Mouse (Mus musculus) forebrain, embryonic 15.5 days (tissue): ENCODE data around the gene Gm20509. TPM values are rescaled to one million over a fixed set of nuclear protein-coding genes. Genes with fewer than 3 reads are reported as not detected.

Experiments
- ATAC-seq: fragments of 200-750 bp; cut with Nextera tagmentation; replicated peaks from 2 replicates; pipeline ENCODE4 v1.8.0; 2017; ENCODE audit warnings: mild to moderate bottlenecking, moderate TSS enrichment, moderate library complexity
- H3K27ac ChIP-seq: fragments of 300-500 bp; sonication (generic); replicated peaks from 2 replicates; pipeline ENCODE4 v1.5.1; 2015; ENCODE audit warnings: mild to moderate bottlenecking, inconsistent platforms
- H3K27me3 ChIP-seq: fragments of 300-500 bp; sonication (generic); 2 replicates; pipeline ENCODE4 v1.6.1; 2015; ENCODE audit warnings: inconsistent platforms
- H3K36me3 ChIP-seq: fragments of 300-500 bp; sonication (generic); 2 replicates; pipeline ENCODE4 v1.6.1; 2015; ENCODE audit warnings: mild to moderate bottlenecking, inconsistent platforms
- H3K4me1 ChIP-seq: fragments of 300-500 bp; sonication (generic); 2 replicates; pipeline ENCODE4 v1.6.1; 2015; ENCODE audit warnings: inconsistent platforms
- H3K4me2 ChIP-seq: fragments of 300-500 bp; sonication (generic); replicated peaks from 2 replicates; pipeline ENCODE4 v1.6.1; 2015; ENCODE audit warnings: mild to moderate bottlenecking, inconsistent platforms
- H3K4me3 ChIP-seq: fragments of 300-500 bp; sonication (generic); 2 replicates; pipeline ENCODE4 v1.5.1; 2015; ENCODE audit warnings: mild to moderate bottlenecking, inconsistent platforms
- H3K9ac ChIP-seq: fragments of 300-500 bp; sonication (generic); replicated peaks from 2 replicates; pipeline ENCODE4 v1.6.1; 2015; ENCODE audit warnings: mild to moderate bottlenecking, inconsistent platforms
- H3K9me3 ChIP-seq: fragments of 300-500 bp; sonication (generic); 2 replicates; pipeline ENCODE4 v1.6.1; 2016; ENCODE audit warnings: inconsistent platforms
- WGBS: fragments of 180-500 bp; shearing (Covaris S2); methylation state at CpG from one replicate; pipeline ENCODE4 v1.1.7; 2015; ENCODE audit warnings: mixed read lengths; 5-methylcytosine and 5-hydroxymethylcytosine counted together
- polyA plus RNA-seq: library from polyadenylated mRNA; unstranded; fragments of >200 nt; fragmentation: Nextera tagmentation; extraction: Ambion mirVana; gene quantifications from 2 replicates; pipeline ENCODE4 v1.2.1, GENCODE M21; 2015

Gene Gm20509
- polyA plus RNA-seq, 1 experiment from 2014 or later, result not detected

DNA sequence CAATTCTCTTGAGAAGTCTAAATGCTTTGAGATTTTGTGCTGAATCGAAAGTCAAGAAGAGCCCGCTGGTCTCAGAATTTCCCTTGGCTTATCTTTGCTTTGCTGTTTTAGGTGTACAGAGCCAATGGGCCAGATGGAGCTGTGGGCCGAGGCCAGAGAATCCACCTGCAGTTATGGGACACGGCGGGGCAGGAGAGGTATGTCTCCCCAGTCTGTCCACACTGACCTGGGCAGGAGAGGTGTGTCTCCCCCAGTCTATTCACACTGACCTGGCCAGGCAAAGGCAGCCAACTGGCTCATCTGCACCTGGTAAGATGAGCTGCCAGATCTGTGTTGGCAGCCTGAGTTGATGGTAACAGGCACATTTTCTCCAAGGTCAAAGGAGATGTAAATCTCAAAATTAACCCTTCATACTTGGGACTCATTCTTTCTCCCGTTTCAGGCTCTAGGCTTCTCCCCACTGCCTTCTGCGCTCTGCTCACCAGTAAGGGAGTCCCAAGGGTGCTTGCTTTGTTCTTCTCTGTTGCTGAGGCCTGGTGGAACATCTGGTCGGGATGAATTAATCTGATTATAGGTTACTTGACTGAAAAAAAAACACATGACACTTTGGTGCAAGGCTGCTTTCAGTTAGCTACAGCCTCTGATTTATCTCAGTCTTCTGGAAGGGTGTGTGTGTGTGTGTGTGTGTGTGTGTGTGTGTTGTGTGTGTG is 19.8 kb upstream of the Gm20509 start:
- H3K9me3 ChIP-seq, result no peaks in the 10 kb centered on the region
- no peak overlapping the region for H3K4me2 ChIP-seq
- H3K4me1 ChIP-seq, result no peaks in the 10 kb centered on the region
- no peaks in the 10 kb centered on the region for H3K36me3 ChIP-seq
- H3K4me3 ChIP-seq, result no peak overlapping the region
- H3K27ac ChIP-seq, result no peak overlapping the region
- WGBS, result 82% methylated on average over 8 of the region's 8 CpGs
- no peak overlapping the region for H3K9ac ChIP-seq
- no peak for ATAC-seq
- no peaks in the 10 kb centered on the region for H3K27me3 ChIP-seq

- no peaks in the 10 kb centered on the region for H3K9me3 ChIP-seq
- ATAC-seq, result no peak
Observed at GRCm38 (mm10) chr9:73083956-73084355, 18.3 kb upstream of the Gm20509 start.

DNA sequence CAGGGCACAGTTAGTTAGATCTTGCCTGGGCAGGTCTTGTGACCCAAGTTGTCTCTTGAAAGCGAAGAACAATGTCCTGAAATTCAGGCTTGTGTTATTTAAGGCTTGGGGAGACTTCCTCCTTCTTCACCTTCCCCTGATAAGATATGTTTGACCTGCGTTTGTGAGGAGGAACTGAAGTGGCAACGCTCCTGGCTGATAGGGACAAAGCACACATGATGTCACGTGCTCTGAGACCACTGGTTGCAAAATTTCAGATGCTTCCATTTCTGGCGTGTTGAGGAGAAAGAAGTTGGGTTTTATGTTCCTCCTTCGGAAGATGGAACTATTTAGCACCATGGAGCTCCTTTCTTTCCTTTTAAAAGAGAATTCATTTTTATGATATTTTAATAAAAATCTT is 16.4 kb upstream of the Gm20509 start:
- Histone ChIP-seq H3K4me1 (no peaks in the 10 kb centered on the region), H3K36me3 (no peaks in the 10 kb centered on the region), H3K27me3 (no peaks in the 10 kb centered on the region), H3K4me2 (no peak overlapping the region), H3K9ac (no peak overlapping the region), H3K4me3 (no peak overlapping the region), H3K9me3 (no peaks in the 10 kb centered on the region), H3K27ac (no peak overlapping the region)
- WGBS, result 84% methylated on average over 6 of the region's 6 CpGs
- ATAC-seq, result no peak

More at GRCm38 (mm10) chr9:73083956-73084355, 18.3 kb upstream of the Gm20509 start:
- H3K9ac ChIP-seq, result no peak overlapping the region
- no peaks in the 10 kb centered on the region for H3K27me3 ChIP-seq
- no peaks in the 10 kb centered on the region for H3K4me1 ChIP-seq
- no peak overlapping the region for H3K4me2 ChIP-seq
- no peaks in the 10 kb centered on the region for H3K36me3 ChIP-seq
- no peak overlapping the region for H3K4me3 ChIP-seq
- H3K27ac ChIP-seq, result no peak overlapping the region
- WGBS, result 77% methylated on average over 6 of the region's 6 CpGs

DNA sequence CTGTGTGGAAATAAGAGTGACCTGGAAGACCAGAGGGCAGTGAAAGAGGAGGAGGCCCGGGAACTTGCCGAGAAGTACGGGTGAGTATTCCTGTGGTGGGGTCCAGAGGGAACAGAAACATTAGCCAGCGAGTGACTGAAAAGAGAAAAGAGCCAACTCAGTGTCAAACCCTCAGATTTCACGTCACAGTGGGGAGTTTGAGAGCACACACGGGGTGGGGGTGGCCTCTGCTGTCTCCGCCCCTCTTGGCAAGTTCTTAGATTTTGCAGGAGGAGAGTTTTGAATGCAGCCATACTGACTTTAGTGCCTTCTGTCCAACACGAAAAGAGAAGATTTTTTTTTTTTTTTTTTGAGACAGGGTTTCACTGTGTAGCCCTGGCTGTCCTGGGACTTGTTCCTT is 15.1 kb upstream of the Gm20509 start:
- no peak for ATAC-seq
- Histone ChIP-seq H3K4me2 (no peak overlapping the region), H3K27me3 (no peaks in the 10 kb centered on the region), H3K27ac (no peak overlapping the region), H3K4me1 (no peaks in the 10 kb centered on the region), H3K4me3 (no peak overlapping the region), H3K9ac (no peak overlapping the region), H3K36me3 (no peaks in the 10 kb centered on the region), H3K9me3 (no peaks in the 10 kb centered on the region)
- WGBS, result 64% methylated on average over 8 of the region's 8 CpGs

DNA sequence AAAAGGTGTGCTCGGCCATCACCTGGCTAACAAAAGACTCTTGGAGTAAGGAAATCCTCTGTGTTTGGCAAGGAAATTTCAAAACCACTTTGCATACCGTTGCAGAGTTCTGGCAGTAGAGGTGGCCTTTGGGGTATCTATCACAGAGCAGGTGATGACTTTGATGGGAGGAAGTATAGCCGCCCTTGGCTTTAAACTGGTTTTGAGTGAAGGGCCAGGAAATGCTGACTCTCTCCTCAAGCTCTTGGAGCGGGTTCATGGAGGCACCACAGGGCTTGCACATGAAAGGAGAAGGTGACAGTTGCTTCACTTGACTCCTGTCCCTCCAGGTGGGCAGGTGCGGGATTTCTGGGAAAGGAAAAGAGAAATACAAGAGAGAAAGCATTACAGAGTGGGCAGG is 14.7 kb upstream of the Gm20509 start:
- 83% methylated on average over 5 of the region's 5 CpGs for WGBS
- Histone ChIP-seq H3K36me3 (no peaks in the 10 kb centered on the region), H3K9ac (no peak overlapping the region), H3K9me3 (no peaks in the 10 kb centered on the region), H3K4me2 (no peak overlapping the region), H3K27ac (no peak overlapping the region), H3K4me3 (no peak overlapping the region), H3K4me1 (no peaks in the 10 kb centered on the region), H3K27me3 (no peaks in the 10 kb centered on the region)
- no peak for ATAC-seq

DNA sequence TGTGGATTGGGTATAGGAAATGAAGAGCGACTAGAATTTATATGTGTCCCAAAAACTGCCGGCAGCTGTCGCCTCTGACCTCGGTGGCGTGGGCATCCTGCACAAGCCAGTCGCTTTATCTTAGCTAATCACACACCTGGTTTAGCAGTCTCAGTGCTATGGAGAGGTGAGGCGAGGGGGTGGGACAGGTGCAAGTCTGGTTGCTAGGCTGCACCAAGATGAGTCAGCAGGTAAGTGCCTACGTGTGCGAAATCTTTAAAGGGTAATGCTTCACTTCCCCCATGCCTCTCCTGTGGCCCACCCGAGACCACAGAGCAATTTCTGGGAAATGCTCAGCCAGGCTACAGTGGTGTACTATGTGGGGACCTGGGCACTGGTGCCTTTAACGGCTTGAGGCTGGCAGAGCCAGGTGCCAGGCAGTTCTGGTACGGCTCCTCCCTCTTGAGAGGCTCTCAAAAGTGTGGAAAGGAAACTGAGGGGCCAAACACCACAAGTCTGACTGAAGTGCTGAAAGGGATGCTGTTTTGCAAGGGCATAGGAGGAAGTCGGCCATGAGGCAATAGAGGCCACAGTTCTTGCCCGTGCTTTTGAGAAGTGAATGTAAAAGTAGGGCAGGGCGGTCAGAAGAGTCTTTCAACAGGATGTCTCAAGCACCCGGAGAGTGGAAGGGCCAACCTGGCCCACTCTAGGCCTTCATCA is 12.9 kb upstream of the Gm20509 start:
- ATAC-seq, result no peak
- no peak overlapping the region for H3K27ac ChIP-seq
- no peak overlapping the region for H3K9ac ChIP-seq
- no peaks in the 10 kb centered on the region for H3K27me3 ChIP-seq
- H3K9me3 ChIP-seq, result no peaks in the 10 kb centered on the region
- no peak overlapping the region for H3K4me3 ChIP-seq
- no peak overlapping the region for H3K4me2 ChIP-seq
- no peaks in the 10 kb centered on the region for H3K36me3 ChIP-seq
- H3K4me1 ChIP-seq, result no peaks in the 10 kb centered on the region
- 82% methylated on average over 16 of the region's 16 CpGs for WGBS

GRCm38 (mm10) chr9:73090121-73090520 is 12.1 kb upstream of the Gm20509 start:
- Histone ChIP-seq H3K27me3 (no peaks in the 10 kb centered on the region), H3K9ac (no peak overlapping the region), H3K9me3 (no peaks in the 10 kb centered on the region), H3K27ac (no peak overlapping the region), H3K4me2 (no peak overlapping the region), H3K4me3 (no peak overlapping the region), H3K4me1 (no peaks in the 10 kb centered on the region), H3K36me3 (no peaks in the 10 kb centered on the region)
- no peak for ATAC-seq
- WGBS, result 79% methylated on average over 10 of the region's 10 CpGs

- Histone ChIP-seq H3K4me2 (no peak overlapping the region), H3K27ac (no peak overlapping the region), H3K4me3 (no peak overlapping the region), H3K27me3 (no peaks in the 10 kb centered on the region), H3K4me1 (no peaks in the 10 kb centered on the region), H3K9ac (no peak overlapping the region), H3K36me3 (no peaks in the 10 kb centered on the region), H3K9me3 (no peaks in the 10 kb centered on the region)
- ATAC-seq, result 0 out of 2 replicates have a peak, but pooled peaks have one; percentile 22
- WGBS, result 0% methylated on average over 1 of the region's 1 CpGs
Observed at GRCm38 (mm10) chr9:73091747-73092146, 10.5 kb upstream of the Gm20509 start.

DNA sequence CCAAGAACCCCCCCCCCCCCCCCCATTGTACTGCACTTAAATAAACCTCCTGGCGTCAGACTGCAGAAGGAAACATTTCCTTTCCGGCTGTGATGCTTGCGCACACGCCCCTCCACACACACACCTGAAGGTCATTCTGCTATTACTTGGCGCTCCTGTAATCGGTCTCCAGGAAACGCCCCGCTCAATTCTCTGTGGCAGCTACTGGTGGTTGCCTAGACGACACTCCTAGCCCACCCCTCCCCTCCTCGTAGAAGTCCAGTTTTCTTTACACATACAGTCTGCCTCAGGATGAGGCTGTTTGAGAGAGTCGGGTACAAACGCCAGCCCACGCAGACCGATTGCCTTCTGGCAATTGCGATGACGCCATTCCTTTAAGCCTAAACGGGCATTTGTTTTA is 7.7 kb upstream of the Gm20509 start:
- Histone ChIP-seq H3K9ac (no peak overlapping the region), H3K27ac (no peak overlapping the region), H3K4me1 (no peaks in the 10 kb centered on the region), H3K9me3 (no peaks in the 10 kb centered on the region), H3K4me2 (peak overlapping the region; percentile 11; the same call in 1 of the 2 replicates), H3K27me3 (no peaks in the 10 kb centered on the region), H3K4me3 (no peak overlapping the region), H3K36me3 (no peaks in the 10 kb centered on the region)
- peak; percentile 86 for ATAC-seq
- WGBS, result 35% methylated on average over 17 of the region's 17 CpGs

- H3K4me2 ChIP-seq, result no peak overlapping the region
- H3K36me3 ChIP-seq, result no peaks in the 10 kb centered on the region
- no peak overlapping the region for H3K9ac ChIP-seq
- H3K4me3 ChIP-seq, result no peak overlapping the region
- no peak for ATAC-seq
- no peak overlapping the region for H3K27ac ChIP-seq
- 78% methylated on average over 2 of the region's 2 CpGs for WGBS
- peaks cover 9% of the 10 kb centered on the region for H3K27me3 ChIP-seq
- H3K9me3 ChIP-seq, result no peaks in the 10 kb centered on the region
- H3K4me1 ChIP-seq, result no peaks in the 10 kb centered on the region
Observed at GRCm38 (mm10) chr9:73097898-73098297, 4.4 kb upstream of the Gm20509 start.

- no peaks in the 10 kb centered on the region for H3K9me3 ChIP-seq
- peaks cover 43% of the 10 kb centered on the region for H3K27me3 ChIP-seq
- ATAC-seq, result no peak
- H3K9ac ChIP-seq, result no peak within 1 kb of the TSS
- H3K4me1 ChIP-seq, result peaks cover 9% of the 10 kb centered on the region
- 90% methylated on average over 5 of the region's 5 CpGs for WGBS
- H3K4me3 ChIP-seq, result no peak within 1 kb of the TSS
- no peaks in the 10 kb centered on the region for H3K36me3 ChIP-seq
- no peak within 1 kb of the TSS for H3K4me2 ChIP-seq
- no peak within 1 kb of the TSS for H3K27ac ChIP-seq
Observed at GRCm38 (mm10) chr9:73101536-73101935, 734 bp upstream of the Gm20509 start, which contains the start of gene Khdc3. Gene Khdc3, plus strand, starts transcription at chr9:73101836.

DNA sequence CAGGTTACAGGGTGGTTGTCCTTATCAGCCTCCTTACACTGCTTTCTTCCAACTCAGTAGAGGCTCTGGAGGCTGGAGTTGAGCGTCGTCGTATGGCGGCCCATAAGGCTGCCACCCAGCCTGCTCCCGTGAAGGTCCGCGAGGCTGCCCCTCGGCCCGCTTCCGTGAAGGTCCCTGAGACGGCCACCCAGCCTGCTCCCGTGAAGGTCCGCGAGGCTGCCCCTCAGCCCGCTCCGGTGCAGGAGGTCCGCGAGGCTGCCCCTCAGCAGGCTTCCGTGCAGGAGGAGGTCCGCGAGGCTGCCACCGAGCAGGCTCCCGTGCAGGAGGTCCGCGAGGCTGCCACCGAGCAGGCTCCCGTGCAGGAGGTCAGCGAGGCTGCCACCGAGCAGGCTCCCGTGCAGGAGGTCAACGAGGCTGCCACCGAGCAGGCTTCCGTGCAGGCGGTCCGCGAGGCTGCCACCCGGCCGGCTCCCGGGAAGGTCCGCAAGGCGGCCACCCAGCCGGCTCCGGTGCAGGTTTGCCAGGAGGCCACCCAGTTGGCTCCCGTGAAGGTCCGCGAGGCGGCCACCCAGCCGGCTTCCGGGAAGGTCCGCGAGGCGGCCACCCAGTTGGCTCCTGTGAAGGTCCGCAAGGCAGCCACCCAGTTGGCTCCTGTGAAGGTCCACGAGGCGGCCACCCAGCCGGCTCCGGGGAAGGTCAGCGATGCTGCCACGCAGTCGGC is 1.0 kb downstream of the Gm20509 start:
- peak overlapping the region; percentile 40 for H3K9ac ChIP-seq

More for the DNA sequence above, 1.0 kb downstream of the Gm20509 start:
- Histone ChIP-seq H3K27me3 (peaks cover 46% of the 10 kb centered on the region), H3K9me3 (no peaks in the 10 kb centered on the region), H3K36me3 (no peaks in the 10 kb centered on the region), H3K4me2 (peak overlapping the region; percentile 71), H3K27ac (no peak overlapping the region), H3K4me1 (peaks cover 9% of the 10 kb centered on the region), H3K4me3 (peak overlapping the region; percentile 39)
- 7% methylated on average over 59 of the region's 60 CpGs for WGBS
- no peak for ATAC-seq
